Mouse (Mus musculus) E14TG2a.4 (cell line): Measurements from ENCODE around the gene Sox12.

Source experiments
- CTCF ChIP-seq: conservative IDR thresholded peaks from 2 replicates; pipeline ENCODE4 v1.5.1; 2014; ENCODE audit warnings: low read length
- POU5F1 ChIP-seq: IDR thresholded peaks from 2 replicates; pipeline ENCODE4 v1.6.1; 2014; ENCODE audit warnings: low read length, borderline replicate concordance

DNA sequence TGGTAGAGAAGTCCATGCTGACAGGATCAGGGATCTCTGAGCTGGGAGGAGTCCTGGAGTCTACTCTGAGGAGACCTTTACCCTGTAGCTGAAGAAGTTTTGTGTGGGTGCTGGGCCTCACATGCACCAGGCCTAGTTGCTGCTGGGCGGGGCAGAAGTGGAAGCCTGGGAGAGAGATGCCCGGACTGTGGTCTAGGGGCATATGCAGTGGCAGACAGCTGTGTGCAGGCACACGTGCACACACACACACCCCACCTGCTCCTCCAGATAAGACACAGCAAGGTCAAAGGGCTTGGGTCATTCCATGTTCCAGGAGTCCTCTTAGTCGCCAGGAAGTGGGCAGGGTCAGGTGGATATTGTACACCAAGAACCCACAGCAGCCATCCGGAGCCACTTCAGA, 38.2 kb downstream of the Sox12 start:
- TF ChIP-seq CTCF (no peak), POU5F1 (no peak)
